Mouse (Mus musculus) megakaryocyte, embryonic 14.5 days (primary cell): Measurements from ENCODE around the gene Itih5.

Experiments used
- FLI1 ChIP-seq: IDR thresholded peaks from 2 replicates; pipeline ENCODE4 v1.6.1; 2012; ENCODE audit warnings: low read length, inconsistent platforms, mixed read lengths
- GATA1 ChIP-seq: IDR thresholded peaks from 3 replicates; pipeline ENCODE4 v1.6.1; 2012; ENCODE audit warnings: mixed read lengths, low read length, inconsistent platforms, borderline replicate concordance

DNA sequence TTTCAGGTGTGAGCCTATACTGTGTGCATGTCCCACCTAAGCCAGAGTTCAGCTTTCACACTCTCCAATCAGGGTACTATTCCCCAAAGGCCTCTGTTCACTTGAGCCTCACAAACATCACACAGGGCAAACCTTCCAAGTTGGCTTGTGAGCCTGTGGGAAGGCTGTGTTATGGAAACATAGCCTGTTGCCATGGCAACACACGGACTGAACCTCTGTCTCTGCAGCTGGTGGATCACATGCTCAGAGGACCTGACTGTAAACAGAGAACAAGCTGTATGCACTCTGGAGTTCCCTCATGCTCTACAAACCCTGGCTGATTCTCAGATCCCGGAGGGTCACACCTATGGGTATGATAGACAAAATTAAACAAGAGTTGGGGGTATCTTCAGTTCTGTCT is 122.8 kb downstream of the Itih5 start:
- no peak for TF ChIP-seq FLI1
- no peak for TF ChIP-seq GATA1
